Mouse (Mus musculus) E14TG2a.4 (cell line): ENCODE measurements at regions not wholly inside any gene's neighbourhood (a gene's known extent, or its start where the extent isn't known, plus 50 kb on each side); places are given as distances from the start of the nearest gene placed in this dataset.

Experiments used
- H3K27me3 ChIP-seq: 2 replicates; pipeline ENCODE4 v1.6.1; 2014; ENCODE audit warnings: low read length, control low read depth; ENCODE audit not compliant: insufficient read depth
- H3K36me3 ChIP-seq: 2 replicates; pipeline ENCODE4 v1.6.1; 2014; ENCODE audit warnings: low read length, control low read depth; ENCODE audit not compliant: insufficient read depth
- H3K4me1 ChIP-seq: replicated peaks from 2 replicates; pipeline ENCODE4 v1.6.1; 2014; ENCODE audit warnings: low read depth, low read length, control low read depth
- H3K4me3 ChIP-seq: replicated peaks from 2 replicates; pipeline ENCODE4 v1.5.1; 2014; ENCODE audit warnings: mild to moderate bottlenecking, low read length
- H3K9me3 ChIP-seq: 2 replicates; pipeline ENCODE4 v1.6.1; 2014; ENCODE audit warnings: low read length, control low read depth
- CTCF ChIP-seq: conservative IDR thresholded peaks from 2 replicates; pipeline ENCODE4 v1.5.1; 2014; ENCODE audit warnings: low read length
- NANOG ChIP-seq: IDR thresholded peaks from 2 replicates; pipeline ENCODE4 v1.6.1; 2014; ENCODE audit warnings: borderline replicate concordance, low read length, mixed read lengths
- POU5F1 ChIP-seq: IDR thresholded peaks from 2 replicates; pipeline ENCODE4 v1.6.1; 2014; ENCODE audit warnings: low read length, borderline replicate concordance

- Histone ChIP-seq H3K27me3 (no peaks in the 10 kb centered on the region), H3K36me3 (no peaks in the 10 kb centered on the region), H3K9me3 (no peaks in the 10 kb centered on the region), H3K4me3 (no peak overlapping the region), H3K4me1 (no peaks in the 10 kb centered on the region)
- TF ChIP-seq CTCF (no peak), POU5F1 (no peak), NANOG (no peak)
Observed at GRCm38 (mm10) chr3:151893421-151894235, 56.2 kb upstream of the Ptgfr start.

- TF ChIP-seq POU5F1 (no peak), CTCF (no peak), NANOG (no peak)
- Histone ChIP-seq H3K36me3 (no peaks in the 10 kb centered on the region), H3K9me3 (no peaks in the 10 kb centered on the region), H3K27me3 (no peaks in the 10 kb centered on the region), H3K4me3 (no peak overlapping the region), H3K4me1 (no peaks in the 10 kb centered on the region)
Observed at GRCm38 (mm10) chr3:151891760-151892253, 54.4 kb upstream of the Ptgfr start.

GRCm38 (mm10) chr3:151891336-151891735 is 53.9 kb upstream of the Ptgfr start:
- no peaks in the 10 kb centered on the region for H3K36me3 ChIP-seq
- H3K27me3 ChIP-seq: no peaks in the 10 kb centered on the region
- H3K4me3 ChIP-seq: no peak overlapping the region
- H3K9me3 ChIP-seq: no peaks in the 10 kb centered on the region
- no peaks in the 10 kb centered on the region for H3K4me1 ChIP-seq
- TF ChIP-seq NANOG (no peak), POU5F1 (no peak), CTCF (no peak)

- H3K4me3 ChIP-seq: no peak overlapping the region
- no peaks in the 10 kb centered on the region for H3K36me3 ChIP-seq
- no peaks in the 10 kb centered on the region for H3K27me3 ChIP-seq
- TF ChIP-seq NANOG (no peak), POU5F1 (no peak), CTCF (no peak)
- no peaks in the 10 kb centered on the region for H3K4me1 ChIP-seq
- H3K9me3 ChIP-seq: no peaks in the 10 kb centered on the region
Observed at GRCm38 (mm10) chr3:151889738-151890137, 52.3 kb upstream of the Ptgfr start.
